Mouse (Mus musculus): Measurements from ENCODE around the gene Gm10392.
"Not testable (repeated sequence)": the region's sequence is repeated elsewhere in the genome, so short reads cannot be mapped to it uniquely, and the experiment has no call there.

Gm10392 gene

GRCm38 (mm10) chr11:77519043-77519442 lies at the start of gene Gm10392:
Gm10392 (minus strand) TSS chr11:77519198.
- no peak for DNase-seq (ENCODE audit: low spot score in 2 of 2)

- DNase-seq (ENCODE audit: low spot score in 2 of 2) = no peak
Measured at GRCm38 (mm10) chr11:77545261-77545660, 26.3 kb upstream of the Gm10392 start.

DNA sequence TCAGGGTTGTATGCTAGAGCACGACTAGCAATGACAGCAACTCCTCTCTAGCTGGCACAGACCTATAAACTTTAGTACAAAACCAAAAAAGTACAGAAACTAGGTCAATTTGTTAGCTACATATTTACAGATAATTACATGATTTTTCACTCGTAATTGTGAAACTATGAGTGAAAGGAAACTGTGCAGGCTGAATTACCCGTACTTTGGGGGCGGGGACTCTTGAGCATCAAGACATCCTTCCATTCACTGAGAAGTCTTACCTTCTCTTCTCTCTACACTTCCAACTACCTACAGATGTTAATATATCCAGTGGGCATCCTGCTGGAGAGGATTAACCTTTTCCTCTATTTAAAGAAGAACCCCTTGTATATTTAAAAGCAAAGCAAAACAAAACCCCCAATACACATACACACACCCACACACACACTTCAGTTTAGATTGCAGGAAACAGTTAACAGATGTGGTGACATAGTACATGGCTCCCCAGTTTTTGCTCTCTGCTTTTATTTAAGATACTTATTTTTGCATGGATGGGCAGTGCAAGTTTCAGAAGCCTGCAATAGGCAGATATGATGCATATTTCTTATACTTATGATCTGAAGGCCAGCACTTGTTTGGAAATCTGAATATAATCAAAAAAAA lies 13.3 kb upstream of the Gm10392 start:
- no peak for DNase-seq (ENCODE audit: low spot score in 2 of 2)

- no peak for DNase-seq (ENCODE audit: low spot score in 2 of 2)
Measured at GRCm38 (mm10) chr11:77530862-77531261, 11.9 kb upstream of the Gm10392 start.

DNA sequence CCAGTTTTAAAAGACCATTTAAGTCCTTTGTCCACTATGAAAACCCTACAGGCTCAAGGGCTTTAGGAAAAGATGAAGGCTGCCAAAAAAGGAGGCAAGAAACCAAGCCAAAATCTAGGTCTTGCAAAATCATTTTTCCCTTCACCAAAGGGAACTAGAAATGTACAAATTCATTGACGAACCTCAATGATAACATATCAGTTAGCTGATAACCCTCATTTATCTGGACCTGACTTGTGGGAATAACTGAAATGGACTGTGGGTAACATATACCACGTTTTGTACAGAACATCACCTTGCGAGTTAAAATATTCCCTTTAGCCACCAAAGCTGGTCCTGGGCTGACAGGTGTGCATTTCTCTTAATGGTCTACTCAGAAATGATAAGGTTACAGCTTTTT lies 10.6 kb upstream of the Gm10392 start:
- no peak for DNase-seq (ENCODE audit: low spot score in 2 of 2)

- DNase-seq (ENCODE audit: low spot score in 2 of 2) = not testable (repeated sequence)
Measured at GRCm38 (mm10) chr11:77528420-77528819, 9.4 kb upstream of the Gm10392 start.

DNA sequence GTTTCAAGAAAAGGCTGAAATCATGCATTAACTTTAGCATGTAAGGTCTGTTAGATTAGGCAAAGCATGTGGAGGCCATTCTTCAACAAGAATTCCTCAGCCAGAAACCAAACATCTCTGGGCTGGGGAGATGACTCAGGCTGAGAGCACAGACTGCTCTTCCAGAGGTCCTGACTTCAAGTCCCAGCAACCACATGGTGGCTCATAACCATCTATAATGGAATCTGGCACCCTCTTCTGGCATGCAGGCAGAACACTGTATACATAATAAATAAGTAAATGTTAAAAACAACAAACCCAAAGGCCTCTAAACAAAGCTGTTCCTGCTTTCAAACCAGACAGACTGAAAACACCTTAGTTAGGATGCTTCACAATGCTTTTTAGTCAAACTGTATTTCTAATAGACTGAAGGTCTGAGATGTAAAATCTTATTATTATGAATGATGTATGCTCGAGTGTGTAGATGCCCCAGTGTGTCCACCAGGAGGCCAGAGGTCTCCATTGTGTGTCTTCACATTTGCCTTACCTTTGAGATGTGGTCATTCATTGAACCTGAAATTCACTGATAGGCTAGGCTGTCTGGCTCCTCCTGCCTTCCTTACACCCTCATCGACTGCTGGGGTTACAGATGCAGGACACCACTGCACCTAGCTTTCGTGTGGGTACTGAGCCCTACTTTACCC lies 6.9 kb upstream of the Gm10392 start:
- DNase-seq (ENCODE audit: low spot score in 2 of 2) = no peak

- DNase-seq (ENCODE audit: low spot score in 2 of 2) = no peak
Measured at GRCm38 (mm10) chr11:77520601-77521529, 1.9 kb upstream of the Gm10392 start.

DNA sequence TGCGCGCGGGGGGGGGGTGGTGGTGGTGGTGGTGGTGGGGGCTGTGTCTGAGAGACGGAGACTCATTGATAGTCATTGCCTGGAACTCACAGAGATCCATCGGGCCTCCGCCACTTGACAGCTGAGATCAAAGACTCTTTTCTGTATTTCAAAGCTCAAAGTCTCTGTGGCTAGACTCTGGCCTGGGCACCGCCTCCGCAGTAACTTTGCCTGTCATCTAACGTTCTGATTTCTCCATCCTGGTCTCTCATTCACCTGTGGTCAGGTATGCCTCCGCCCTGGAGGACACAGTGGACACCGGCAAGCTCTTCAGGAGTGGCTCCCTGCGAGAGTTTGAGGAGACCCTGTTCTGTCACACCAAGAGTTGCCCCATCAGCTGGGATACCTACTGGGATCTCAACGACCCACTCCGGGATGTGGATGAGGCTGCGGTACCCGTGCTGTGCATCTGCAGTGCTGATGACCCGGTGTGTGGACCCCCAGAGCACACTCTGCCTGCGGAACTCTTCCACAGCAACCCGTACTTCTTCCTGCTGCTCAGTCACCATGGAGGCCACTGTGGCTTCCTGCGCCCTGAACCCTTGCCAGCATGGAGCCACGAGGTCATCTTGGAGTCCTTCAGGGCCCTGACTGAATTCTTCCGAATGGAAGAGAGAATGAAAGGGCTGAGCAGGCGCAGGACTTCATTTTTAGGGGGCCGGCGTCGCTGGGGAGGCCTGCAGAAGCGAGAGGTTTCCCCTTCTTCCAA lies 773 bp downstream of the Gm10392 start:
- no peak for DNase-seq (ENCODE audit: low spot score in 2 of 2)

GRCm38 (mm10) chr11:77516553-77517425 lies 2.2 kb downstream of the Gm10392 start:
- DNase-seq (ENCODE audit: low spot score in 2 of 2) = no peak

DNA sequence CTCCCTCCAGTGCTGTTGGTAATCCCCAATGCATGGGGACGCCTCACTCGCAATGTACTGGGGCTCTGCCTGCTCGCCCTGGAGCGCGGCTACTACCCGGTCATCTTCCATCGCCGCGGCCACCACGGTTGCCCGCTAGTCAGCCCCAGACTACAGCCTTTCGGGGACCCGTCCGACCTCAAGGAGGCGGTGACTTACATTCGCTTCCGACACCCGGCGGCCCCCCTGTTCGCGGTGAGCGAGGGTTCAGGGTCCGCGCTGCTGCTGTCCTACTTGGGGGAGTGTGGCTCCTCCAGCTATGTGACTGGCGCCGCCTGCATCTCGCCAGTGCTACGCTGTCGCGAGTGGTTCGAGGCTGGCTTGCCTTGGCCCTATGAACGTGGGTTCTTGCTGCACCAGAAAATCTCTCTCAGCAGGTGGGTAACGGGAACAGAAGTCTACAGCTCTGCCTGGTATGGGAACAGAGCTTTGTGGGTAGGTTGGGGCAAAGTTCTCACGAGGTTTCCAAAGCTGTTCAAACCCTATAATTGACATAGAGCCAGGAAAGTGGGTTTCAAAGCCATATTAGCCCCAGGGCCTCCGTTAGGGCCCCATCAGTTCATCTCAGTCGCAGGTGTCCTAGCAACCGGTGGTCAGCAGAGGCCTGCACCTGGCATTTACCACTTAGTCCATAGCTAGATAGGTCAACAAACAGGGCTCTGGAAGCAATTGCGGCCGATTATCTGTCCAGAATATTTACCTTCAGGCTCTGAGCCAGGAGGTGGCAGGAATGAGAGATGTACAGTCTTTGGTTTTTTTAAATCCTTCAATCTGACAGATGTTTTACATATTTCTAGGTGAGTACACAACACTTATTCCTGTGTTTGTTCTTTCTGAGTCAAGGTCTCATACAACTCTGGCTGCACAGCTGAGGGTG lies 3.1 kb downstream of the Gm10392 start, which contains the start of gene Trp53i13:
Gene Trp53i13 (minus strand): TSS at position 344 of the 916 bp plus-strand sequence.
- DNase-seq (ENCODE audit: low spot score in 2 of 2) = no peak

DNA sequence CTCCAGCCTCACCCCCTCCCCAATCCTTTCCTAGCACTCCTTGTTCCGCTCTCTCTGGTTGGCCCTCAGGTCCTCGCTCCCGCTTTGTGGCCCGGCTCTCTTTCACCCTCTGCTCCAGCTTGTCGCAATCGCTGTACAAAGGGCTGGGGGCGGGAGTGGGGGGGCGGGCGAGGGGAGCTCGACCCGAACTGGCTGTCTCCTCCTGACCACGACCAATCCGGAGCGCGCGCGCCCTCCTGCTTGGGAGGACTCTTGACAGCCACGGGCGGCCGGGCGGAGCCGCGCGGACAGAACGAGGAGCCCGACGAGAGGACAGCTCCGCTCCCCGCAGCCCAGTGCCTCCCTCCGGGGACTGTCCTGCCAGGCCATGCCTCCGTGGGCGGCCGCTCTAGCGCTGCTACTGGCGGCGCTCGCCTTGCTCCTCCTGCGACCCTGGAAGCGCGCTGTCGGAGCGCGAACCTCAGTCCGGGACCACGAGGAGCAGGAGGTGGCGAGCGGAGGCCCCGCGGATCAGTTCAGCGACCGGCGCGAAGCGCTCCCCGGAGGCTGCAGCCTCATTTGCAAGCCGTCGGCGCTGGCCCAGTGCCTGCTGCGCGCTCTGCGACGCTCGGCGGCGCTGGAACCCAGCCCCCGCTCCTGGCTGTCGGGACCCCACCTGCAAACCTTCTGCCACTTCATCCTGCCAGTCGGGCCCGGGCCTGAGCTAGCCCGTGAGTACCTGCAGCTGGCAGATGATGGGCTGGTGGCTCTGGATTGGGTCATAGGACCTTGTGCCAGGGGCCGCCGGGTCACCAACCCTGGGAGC lies 4.0 kb downstream of the Gm10392 start, which contains the start of gene Abhd15:
Gene Abhd15 (plus strand): TSS at position 290 of the 805 bp plus-strand sequence.
- DNase-seq (ENCODE audit: low spot score in 2 of 2) = no peak

DNA sequence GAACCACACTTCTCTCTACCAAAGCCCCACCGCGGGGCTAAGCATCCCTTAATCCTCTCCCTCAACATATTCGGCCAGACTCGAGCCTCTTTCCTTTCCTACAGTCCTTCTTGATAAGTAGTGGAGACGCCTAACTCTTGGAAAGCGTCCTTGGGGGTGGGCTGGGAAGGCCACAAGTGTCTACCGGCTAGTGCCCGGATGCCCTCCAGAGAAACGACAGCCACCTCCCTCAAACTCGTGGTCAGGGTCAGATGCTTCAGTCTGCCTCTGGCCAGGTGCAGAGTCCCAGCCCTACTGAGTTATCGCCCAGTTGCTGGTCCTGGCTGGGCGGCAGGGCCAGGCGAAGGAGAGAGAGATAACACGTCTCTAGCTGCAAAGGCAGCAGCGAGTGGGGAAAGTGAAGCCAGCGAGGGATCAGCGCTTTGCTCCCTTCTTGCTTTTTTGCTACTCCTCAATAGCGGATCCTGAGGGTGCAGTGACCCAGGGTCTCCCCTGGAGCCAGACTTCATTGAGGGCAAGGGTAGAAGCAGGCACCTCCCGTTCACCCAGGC lies 4.6 kb downstream of the Gm10392 start:
- DNase-seq (ENCODE audit: low spot score in 2 of 2) = no peak

- DNase-seq (ENCODE audit: low spot score in 2 of 2) = no peak
Measured at GRCm38 (mm10) chr11:77513811-77514170, 5.2 kb downstream of the Gm10392 start.

GRCm38 (mm10) chr11:77512891-77513810 lies 5.8 kb downstream of the Gm10392 start:
- DNase-seq (ENCODE audit: low spot score in 2 of 2) = no peak

DNA sequence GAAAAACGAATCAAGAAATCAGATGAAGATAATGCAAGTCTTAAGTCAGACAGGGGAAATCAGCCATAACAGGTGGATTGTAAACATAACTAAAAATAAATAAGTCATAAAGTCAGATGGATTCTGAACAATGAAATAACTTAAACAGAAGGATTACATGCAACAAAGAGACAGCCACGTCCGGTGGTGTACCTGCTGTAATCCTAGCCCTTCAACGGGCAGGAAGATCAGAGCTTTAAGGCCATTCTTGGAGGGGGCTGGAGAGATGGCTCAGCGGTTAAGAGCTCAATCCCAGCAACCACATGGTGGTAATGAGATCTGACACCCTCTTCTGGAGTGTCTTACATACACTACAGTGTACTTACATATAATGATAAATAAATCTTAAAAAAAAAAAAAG lies 7.7 kb downstream of the Gm10392 start:
- no peak for DNase-seq (ENCODE audit: low spot score in 2 of 2)

Data from frontal cortex, postnatal 36 days (tissue).